Mouse (Mus musculus) midbrain, embryonic 15.5 days (tissue): ENCODE data around the gene Pdia4. TPM values are rescaled to one million over a fixed set of nuclear protein-coding genes. Genes with fewer than 3 reads are reported as not detected.
A peak's percentile ranks its signal among the peaks of the same experiment; 100 is the strongest.
"Not testable (repeated sequence)": the region's sequence is repeated elsewhere in the genome, so short reads cannot be mapped to it uniquely, and the experiment has no call there.

ENCODE experiments used
- ATAC-seq: fragments of 200-750 bp; cut with Nextera tagmentation; replicated peaks from 2 replicates; pipeline ENCODE4 v1.8.0; 2017; ENCODE audit warnings: moderate TSS enrichment
- H3K27ac ChIP-seq: fragments of 300-500 bp; sonication (generic); 2 replicates; pipeline ENCODE4 v1.5.1; 2015; ENCODE audit warnings: mild to moderate bottlenecking, inconsistent platforms
- H3K27me3 ChIP-seq: fragments of 300-500 bp; sonication (generic); replicated peaks from 2 replicates; pipeline ENCODE4 v1.6.1; 2015; ENCODE audit warnings: inconsistent platforms
- H3K36me3 ChIP-seq: fragments of 300-500 bp; sonication (generic); replicated peaks from 2 replicates; pipeline ENCODE4 v1.6.1; 2015; ENCODE audit warnings: inconsistent platforms
- H3K4me1 ChIP-seq: fragments of 300-500 bp; sonication (generic); 2 replicates; pipeline ENCODE4 v1.6.1; 2015; ENCODE audit warnings: inconsistent platforms
- H3K4me2 ChIP-seq: fragments of 300-500 bp; sonication (generic); 2 replicates; pipeline ENCODE4 v1.6.1; 2015; ENCODE audit warnings: inconsistent platforms, mild to moderate bottlenecking, moderate library complexity
- H3K4me3 ChIP-seq: fragments of 300-500 bp; sonication (generic); 2 replicates; pipeline ENCODE4 v1.5.1; 2015; ENCODE audit warnings: mild to moderate bottlenecking, inconsistent platforms
- H3K9ac ChIP-seq: fragments of 300-500 bp; sonication (generic); 2 replicates; pipeline ENCODE4 v1.6.1; 2015; ENCODE audit warnings: mild to moderate bottlenecking, inconsistent platforms
- H3K9me3 ChIP-seq: fragments of 300-500 bp; sonication (generic); 2 replicates; pipeline ENCODE4 v1.6.1; 2016; ENCODE audit warnings: inconsistent platforms
- WGBS: fragments of 180-500 bp; shearing (Covaris S2); methylation state at CpG from one replicate; pipeline ENCODE4 v1.1.7; 2015; ENCODE audit warnings: mixed read lengths; 5-methylcytosine and 5-hydroxymethylcytosine counted together
- polyA plus RNA-seq: library from polyadenylated mRNA; unstranded; fragments of >200 nt; fragmentation: Nextera tagmentation; extraction: Ambion mirVana; gene quantifications from 2 replicates; pipeline ENCODE4 v1.2.1, GENCODE M21; 2015

The Pdia4 gene
- polyA plus RNA-seq, 1 experiment from 2014 or later: 138 TPM

DNA sequence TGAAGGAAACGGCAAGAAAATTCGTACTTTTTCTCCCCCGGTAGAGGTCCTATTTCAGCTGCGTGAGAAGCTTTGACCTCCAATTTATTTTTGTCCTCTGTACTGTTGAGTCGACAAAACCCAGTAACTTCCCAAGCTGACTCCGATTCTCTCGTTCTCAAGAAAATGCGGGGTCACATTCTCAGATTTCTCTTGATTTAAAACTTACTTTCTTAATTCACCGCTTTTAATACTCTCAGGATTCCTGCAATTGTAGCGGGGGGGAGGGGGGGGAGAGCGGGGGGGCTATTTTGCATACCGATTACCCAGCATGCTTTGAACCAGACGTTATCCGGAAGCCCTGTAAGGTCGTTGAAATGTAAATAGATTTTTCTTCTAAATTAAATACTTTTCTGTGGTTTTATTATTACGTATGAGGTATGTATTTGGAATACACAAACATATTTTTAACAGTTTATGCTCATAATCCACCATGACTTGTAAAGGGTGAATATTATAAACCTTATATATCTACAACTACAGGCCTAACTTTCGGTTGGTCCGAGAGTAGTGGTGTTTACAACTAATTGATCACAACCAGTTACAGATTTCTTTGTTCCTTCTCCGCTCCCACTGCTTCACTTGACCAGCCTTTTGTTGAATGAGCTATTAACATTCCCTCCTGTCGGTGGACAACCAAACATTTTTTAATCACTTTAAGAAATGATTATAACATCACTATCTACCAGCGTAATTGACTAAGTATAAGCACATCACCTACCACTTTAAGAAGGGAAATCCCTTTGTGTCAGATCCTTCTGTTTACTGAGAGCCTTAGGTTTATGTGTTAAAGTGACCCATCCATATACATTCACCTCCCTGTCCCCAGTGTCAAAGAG, 31.9 kb downstream of the Pdia4 start:
- under 1% methylated on average over 21 of the region's 21 CpGs for WGBS

DNA sequence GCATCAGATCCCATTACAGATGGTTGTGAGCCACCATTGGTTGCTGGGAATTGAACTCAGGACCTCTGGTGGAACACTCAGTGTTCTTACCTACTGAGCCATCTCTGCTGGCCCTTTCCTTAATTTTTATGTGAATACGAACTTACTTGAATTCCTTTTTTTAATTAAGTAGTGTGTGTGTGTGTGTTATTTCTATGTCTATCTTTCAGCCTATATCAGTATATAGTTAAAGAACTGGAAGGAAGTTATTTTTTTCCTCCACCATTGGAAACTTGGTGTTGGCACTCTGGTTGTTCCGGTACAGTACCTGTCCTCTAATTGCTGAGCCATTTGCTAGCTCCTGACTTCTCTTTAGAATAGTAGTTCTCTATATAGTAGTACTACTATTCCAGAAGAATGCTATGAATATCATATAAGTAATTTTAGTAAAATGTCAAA, 32.6 kb downstream of the Pdia4 start:
- Histone ChIP-seq H3K27ac (0 out of 2 replicates have a peak overlapping the region, but pooled peaks have one; percentile 84), H3K9me3 (no peaks in the 10 kb centered on the region)

More for the DNA sequence above, 31.9 kb downstream of the Pdia4 start:
- Histone ChIP-seq H3K4me2 (peak overlapping the region; percentile 52), H3K27ac (peak overlapping the region; percentile 84), H3K36me3 (no peaks in the 10 kb centered on the region), H3K9ac (peak overlapping the region; percentile 48), H3K9me3 (no peaks in the 10 kb centered on the region), H3K27me3 (no peaks in the 10 kb centered on the region), H3K4me3 (peak overlapping the region; percentile 49), H3K4me1 (peaks cover 8% of the 10 kb centered on the region)
- peak; percentile 74 for ATAC-seq

DNA sequence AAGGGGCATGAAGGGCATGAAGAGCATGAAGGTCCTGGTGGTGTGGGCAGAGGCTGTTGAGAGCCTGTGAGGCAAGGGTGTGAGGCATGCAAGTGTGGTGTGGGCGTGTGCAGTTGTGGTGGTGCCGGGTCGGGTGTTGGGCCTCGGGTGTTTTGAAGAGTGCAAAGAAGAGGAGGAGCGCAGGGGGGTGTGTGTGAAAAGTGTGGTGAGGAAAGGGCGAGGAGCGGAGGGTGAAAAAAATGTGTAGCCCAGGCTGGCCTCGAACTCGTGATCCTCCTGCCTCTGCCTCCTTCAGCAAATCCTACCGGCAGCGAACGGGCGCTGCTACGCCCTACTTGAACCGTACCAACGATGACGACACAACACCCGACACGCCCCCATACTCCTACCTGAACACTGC, 41.5 kb downstream of the Pdia4 start:
- not testable (repeated sequence) for H3K9ac ChIP-seq, H3K36me3 ChIP-seq, ATAC-seq, H3K9me3 ChIP-seq, H3K4me1 ChIP-seq, H3K27me3 ChIP-seq, H3K27ac ChIP-seq
- WGBS: 58% methylated on average over 9 of the region's 19 CpGs
- H3K4me3 ChIP-seq: peak overlapping the region; percentile 19; the same call in 1 of the 2 replicates
- H3K4me2 ChIP-seq: peak overlapping the region; percentile 34

More for the DNA sequence above, 32.6 kb downstream of the Pdia4 start:
- H3K4me1 ChIP-seq: peaks cover 8% of the 10 kb centered on the region
- no peak for ATAC-seq
- 8% methylated on average over 2 of the region's 2 CpGs for WGBS
- no peaks in the 10 kb centered on the region for H3K36me3 ChIP-seq
- H3K27me3 ChIP-seq: no peaks in the 10 kb centered on the region
- no peak overlapping the region for H3K9ac ChIP-seq
- H3K4me3 ChIP-seq: peak overlapping the region; percentile 49
- peak overlapping the region; percentile 52 for H3K4me2 ChIP-seq

DNA sequence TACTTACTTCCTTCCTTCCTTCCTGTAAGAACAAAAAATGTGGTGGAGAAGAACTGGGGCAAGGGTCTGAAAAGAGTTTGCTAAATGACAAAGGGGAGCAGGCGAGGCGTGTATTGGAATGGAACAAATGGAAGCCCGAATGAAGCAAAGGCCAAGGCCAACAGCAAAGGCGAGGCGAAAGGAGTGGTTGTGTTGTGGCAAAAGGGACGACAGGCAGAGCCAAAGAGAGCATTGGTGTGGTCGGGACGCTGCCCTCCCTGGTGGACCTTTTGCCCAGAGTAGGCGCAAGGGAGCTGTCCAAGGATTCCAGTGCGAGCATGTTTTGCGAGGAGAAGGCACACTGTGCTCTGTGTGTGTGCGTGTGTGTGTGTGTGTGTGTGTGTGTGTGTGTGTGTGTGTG, 42.1 kb downstream of the Pdia4 start:
- not testable (repeated sequence) for H3K4me2 ChIP-seq, H3K9me3 ChIP-seq, H3K27me3 ChIP-seq, H3K4me3 ChIP-seq, H3K27ac ChIP-seq, H3K36me3 ChIP-seq, H3K4me1 ChIP-seq, ATAC-seq, H3K9ac ChIP-seq
- WGBS: 83% methylated on average over 12 of the region's 12 CpGs

DNA sequence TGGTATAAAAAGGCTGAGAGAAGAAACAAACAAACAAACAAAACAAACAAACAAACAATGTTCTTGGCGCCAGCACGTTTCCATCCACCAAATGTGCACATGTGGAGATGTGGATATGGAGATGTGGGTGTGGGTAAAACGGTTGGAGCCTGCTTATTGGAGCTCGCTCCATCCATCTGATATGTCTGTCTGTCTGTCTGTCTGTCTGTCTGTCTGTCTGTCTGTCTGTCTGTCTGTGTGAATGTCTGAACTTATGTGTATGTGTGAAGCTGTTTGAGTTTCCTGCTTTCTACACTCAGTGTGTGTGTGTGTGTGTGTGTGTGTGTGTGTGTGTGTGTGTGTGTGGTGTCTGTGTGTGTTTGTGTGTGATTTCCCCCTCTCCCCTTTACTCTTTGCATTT, 43.4 kb downstream of the Pdia4 start:
- not testable (repeated sequence) for H3K27me3 ChIP-seq, H3K27ac ChIP-seq, H3K36me3 ChIP-seq, H3K9ac ChIP-seq, H3K9me3 ChIP-seq, H3K4me3 ChIP-seq, H3K4me1 ChIP-seq, ATAC-seq, H3K4me2 ChIP-seq
- WGBS: 75% methylated on average over 4 of the region's 4 CpGs

DNA sequence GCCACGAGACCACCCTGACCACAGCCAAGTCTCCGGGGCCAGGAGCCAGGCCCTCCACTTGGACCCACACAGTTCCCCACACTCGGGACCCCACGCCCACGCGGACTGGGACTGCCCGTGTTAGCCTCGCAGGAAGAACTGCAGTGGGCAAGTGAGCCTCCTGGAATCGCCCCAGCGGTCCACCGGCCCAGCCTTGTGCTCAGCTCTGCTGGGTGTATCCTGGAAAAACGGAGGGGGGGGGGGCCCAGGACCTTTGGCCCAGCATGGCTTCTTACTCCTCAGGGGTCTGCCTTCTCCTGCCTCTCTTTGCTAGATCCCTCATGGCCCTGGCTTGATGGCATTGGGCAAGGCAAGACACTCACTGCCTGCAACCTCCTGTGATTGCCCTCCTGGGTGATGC, 44.7 kb downstream of the Pdia4 start:
- H3K4me1 ChIP-seq, H3K9ac ChIP-seq, H3K27ac ChIP-seq, H3K9me3 ChIP-seq, H3K36me3 ChIP-seq, H3K4me2 ChIP-seq, H3K4me3 ChIP-seq, ATAC-seq, H3K27me3 ChIP-seq: not testable (repeated sequence)
- WGBS: 29% methylated on average over 2 of the region's 12 CpGs

DNA sequence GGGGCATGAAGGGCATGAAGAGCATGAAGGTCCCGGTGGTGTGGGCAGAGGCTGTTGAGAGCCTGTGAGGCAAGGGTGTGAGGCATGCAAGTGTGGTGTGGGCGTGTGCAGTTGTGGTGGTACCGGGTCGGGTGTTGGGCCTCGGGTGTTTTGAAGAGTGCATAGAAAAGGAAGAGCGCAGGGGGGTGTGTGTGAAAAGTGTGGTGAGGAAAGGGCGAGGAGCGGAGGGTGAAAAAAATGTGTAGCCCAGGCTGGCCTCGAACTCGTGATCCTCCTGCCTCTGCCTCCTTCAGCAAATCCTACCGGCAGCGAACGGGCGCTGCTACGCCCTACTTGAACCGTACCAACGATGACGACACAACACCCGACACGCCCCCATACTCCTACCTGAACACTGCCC, 45.9 kb downstream of the Pdia4 start:
- not testable (repeated sequence) for H3K9ac ChIP-seq, H3K4me3 ChIP-seq, H3K9me3 ChIP-seq, H3K27me3 ChIP-seq, H3K27ac ChIP-seq, H3K4me1 ChIP-seq, H3K4me2 ChIP-seq, H3K36me3 ChIP-seq
- ATAC-seq: peak; percentile 50; the same call in 1 of the 2 replicates
- 68% methylated on average over 7 of the region's 20 CpGs for WGBS

DNA sequence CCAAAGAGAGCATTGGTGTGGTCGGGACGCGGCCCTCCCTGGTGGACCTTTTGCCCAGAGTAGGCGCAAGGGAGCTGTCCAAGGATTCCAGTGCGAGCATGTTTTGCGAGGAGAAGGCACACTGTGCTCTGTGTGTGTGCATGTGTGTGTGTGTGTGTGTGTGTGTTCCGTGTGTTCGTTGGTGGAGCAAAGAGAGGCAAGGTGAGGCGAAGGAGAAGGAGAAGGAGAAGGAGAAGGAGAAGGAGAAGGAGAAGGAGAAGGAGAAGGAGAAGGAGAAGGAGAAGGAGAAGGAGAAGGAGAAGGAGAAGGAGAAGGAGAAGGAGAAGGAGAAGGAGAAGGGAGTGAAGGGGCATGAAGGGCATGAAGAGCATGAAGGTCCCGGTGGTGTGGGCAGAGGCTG, 50.5 kb downstream of the Pdia4 start:
- not testable (repeated sequence) for H3K4me3 ChIP-seq, H3K36me3 ChIP-seq, H3K27me3 ChIP-seq, H3K27ac ChIP-seq, H3K4me2 ChIP-seq, ATAC-seq, H3K4me1 ChIP-seq, H3K9ac ChIP-seq, H3K9me3 ChIP-seq
- 72% methylated on average over 9 of the region's 10 CpGs for WGBS

DNA sequence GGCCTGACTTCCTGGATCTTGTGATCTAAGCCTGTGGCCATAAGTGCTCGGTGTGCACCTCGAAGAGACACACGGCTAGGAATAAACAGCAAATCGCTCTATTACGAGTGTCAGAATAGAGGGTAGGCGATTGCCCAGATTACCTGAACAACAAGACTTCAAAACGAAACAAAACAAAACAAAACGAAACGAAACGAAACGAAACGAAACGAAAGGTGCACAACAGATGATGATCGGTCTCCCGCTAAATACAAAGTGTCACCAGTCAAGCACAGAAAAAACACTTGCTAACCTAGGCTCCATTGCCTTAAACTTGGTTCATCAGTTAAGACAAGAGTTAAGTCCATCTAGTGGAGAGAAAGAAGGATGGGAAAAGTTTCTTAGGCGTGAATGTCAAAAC, 53.8 kb downstream of the Pdia4 start:
- H3K4me2 ChIP-seq, H3K36me3 ChIP-seq, H3K27me3 ChIP-seq, H3K9me3 ChIP-seq, ATAC-seq, H3K9ac ChIP-seq, H3K4me3 ChIP-seq, H3K27ac ChIP-seq, H3K4me1 ChIP-seq: not testable (repeated sequence)
- 83% methylated on average over 15 of the region's 16 CpGs for WGBS

DNA sequence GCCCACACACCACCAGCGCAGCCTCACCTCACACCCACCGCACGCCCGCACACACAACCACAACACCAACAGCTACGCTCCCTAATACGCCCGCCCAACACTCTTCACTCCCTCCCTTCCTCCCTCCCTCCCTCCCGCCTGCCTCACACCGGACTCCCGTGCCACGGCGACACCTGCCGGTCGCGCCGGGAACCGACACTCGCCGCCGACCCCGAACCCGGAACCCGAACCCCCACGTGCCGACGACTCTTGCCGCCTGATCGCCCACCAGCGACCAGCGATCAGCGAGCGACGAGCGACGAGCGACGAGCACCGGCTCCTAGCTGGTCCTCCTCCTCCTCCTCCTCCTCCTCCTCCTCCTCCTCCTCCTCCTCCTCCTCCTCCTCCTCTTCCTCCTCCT, 55.4 kb downstream of the Pdia4 start:
- Histone ChIP-seq H3K4me3 (peak overlapping the region; percentile 26), H3K4me2 (peak overlapping the region; percentile 26; the same call in 1 of the 2 replicates)
- not testable (repeated sequence) for ATAC-seq, H3K4me1 ChIP-seq, H3K9ac ChIP-seq, H3K27me3 ChIP-seq, H3K9me3 ChIP-seq, H3K36me3 ChIP-seq, H3K27ac ChIP-seq
- WGBS: 8% methylated on average over 22 of the region's 38 CpGs

DNA sequence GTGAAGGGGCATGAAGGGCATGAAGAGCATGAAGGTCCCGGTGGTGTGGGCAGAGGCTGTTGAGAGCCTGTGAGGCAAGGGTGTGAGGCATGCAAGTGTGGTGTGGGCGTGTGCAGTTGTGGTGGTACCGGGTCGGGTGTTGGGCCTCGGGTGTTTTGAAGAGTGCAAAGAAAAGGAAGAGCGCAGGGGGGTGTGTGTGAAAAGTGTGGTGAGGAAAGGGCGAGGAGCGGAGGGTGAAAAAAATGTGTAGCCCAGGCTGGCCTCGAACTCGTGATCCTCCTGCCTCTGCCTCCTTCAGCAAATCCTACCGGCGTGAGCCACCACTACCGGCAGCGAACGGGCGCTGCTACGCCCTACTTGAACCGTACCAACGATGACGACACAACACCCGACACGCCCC, 55.8 kb downstream of the Pdia4 start:
- not testable (repeated sequence) for H3K4me3 ChIP-seq, H3K4me1 ChIP-seq, H3K27me3 ChIP-seq, H3K4me2 ChIP-seq, H3K36me3 ChIP-seq, H3K27ac ChIP-seq, H3K9ac ChIP-seq, H3K9me3 ChIP-seq, ATAC-seq
- 4% methylated on average over 9 of the region's 22 CpGs for WGBS

DNA sequence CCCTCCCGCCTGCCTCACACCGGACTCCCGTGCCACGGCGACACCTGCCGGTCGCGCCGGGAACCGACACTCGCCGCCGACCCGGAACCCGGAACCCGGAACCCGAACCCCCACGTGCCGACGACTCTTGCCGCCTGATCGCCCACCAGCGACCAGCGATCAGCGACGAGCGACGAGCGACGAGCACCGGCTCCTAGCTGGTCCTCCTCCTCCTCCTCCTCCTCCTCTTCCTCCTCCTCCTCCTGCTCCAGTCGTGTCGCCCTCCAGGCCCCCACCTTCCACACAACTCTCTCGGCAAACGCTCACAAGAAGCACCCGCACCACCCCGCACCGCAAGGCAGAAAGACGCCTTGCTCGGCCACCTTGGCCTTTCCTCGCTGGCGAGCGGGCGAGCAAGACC, 60.1 kb downstream of the Pdia4 start:
- H3K9ac ChIP-seq, H3K27ac ChIP-seq, ATAC-seq, H3K4me3 ChIP-seq, H3K4me1 ChIP-seq, H3K9me3 ChIP-seq, H3K4me2 ChIP-seq, H3K36me3 ChIP-seq, H3K27me3 ChIP-seq: not testable (repeated sequence)
- under 1% methylated on average over 15 of the region's 44 CpGs for WGBS

DNA sequence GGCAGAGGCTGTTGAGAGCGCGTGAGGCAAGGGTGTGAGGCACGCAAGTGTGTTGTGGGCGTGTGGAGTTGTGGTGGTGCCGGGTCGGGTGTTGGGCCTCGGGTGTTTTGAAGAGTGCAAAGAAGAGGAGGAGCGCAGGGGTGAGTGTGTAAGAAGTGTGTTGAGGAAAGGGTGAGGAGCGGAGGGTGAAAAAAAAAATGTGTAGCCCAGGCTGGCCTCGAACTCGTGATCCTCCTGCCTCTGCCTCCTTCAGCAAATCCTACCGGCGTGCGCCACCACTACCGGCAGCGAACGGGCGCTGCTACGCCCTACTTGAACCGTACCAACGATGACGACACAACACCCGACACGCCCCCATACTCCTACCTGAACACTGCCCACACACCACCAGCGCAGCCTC, 64.9 kb downstream of the Pdia4 start:
- not testable (repeated sequence) for H3K9me3 ChIP-seq, H3K27me3 ChIP-seq, H3K36me3 ChIP-seq, H3K9ac ChIP-seq, H3K4me1 ChIP-seq, ATAC-seq, H3K27ac ChIP-seq
- 9% methylated on average over 15 of the region's 25 CpGs for WGBS
- Histone ChIP-seq H3K4me2 (peak overlapping the region; percentile 42), H3K4me3 (peak overlapping the region; percentile 32)
